Mouse (Mus musculus) cerebellum, postnatal 4 days (tissue): ENCODE data around the gene Gm49721.
A peak's percentile ranks its signal among the peaks of the same experiment; 100 is the strongest.
"Not testable (repeated sequence)": the region's sequence is repeated elsewhere in the genome, so short reads cannot be mapped to it uniquely, and the experiment has no call there.

Source experiments
- DNase-seq, 2 experiments: peaks; one replicate each; pipeline ENCODE4 v3.0.0; 2022; ENCODE audit warnings: low spot score in 2 of 2, mixed read lengths in 1 of 2

The Gm49721 gene

DNA sequence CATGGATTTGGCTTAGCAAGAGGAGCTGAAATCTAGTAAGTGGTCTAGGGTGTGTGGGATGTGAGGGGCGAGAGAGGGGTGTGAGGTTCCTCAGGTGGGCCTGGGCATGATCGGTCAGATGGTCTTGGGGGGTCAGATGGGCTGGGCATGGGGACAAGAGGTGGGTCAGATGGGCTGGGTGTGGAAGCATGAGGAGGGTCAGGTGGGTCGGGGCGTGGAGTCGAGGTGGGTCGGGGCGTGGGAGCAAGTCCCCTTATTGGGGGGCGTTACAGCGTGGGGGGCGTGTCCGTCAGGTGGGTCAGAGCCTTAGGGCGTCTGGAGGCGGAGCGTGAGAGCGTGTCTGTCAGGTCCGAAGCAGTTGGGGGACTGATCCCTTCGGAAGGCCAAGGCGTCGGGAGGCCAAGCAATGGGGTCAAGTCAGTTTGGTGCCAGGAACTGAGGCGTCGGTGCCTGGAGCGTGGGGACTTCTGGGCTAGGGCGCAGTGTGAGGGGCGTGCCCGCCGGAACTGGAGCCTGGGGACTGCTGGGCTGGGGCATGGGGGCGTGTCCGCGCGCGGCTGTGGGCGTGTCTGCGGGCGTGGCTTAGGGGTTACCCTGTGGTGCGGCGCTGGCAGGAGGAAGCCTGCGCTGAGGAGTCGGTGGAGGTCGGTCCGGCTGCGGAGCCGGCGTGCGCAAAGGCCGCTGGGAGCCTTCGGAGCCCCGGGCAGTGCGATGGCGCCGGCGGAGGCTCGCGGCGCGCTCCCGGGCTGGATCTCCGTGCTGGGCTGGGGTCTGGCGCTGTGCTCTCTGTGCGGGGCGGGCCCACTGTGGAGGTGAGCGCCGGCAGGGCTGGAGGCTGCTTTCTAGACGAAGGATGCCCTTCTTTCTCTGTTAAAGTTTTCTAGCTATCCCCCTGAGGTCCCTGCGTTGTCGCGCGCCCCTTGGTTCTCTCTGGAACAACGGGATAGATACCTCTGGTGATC lies at the start of gene Gm49721:
TSS of gene Gm49721 (plus strand) at position 618 of the 962 bp plus-strand sequence.
- DNase-seq: peak; percentile 29 to 58

DNA sequence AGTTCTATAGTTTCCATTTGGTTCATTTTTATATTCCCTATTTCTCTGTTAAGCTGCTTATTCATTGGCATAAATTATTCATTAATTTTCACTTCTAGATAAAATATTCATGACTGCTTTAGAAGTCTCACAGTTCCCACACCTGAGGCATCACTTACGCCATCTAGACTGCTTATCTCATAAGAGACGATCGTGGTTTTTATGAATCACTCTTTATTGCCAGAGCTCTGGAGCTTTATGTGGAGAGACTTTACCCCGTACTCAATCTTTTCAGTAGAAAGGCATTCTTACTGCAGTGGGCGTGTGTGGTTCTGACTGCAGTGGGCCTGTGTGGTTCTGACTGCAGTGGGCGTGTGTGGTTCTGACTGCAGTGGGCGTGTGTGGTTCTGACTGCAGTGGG lies 47.1 kb upstream of the Gm49721 start:
- DNase-seq: not testable (repeated sequence)

DNA sequence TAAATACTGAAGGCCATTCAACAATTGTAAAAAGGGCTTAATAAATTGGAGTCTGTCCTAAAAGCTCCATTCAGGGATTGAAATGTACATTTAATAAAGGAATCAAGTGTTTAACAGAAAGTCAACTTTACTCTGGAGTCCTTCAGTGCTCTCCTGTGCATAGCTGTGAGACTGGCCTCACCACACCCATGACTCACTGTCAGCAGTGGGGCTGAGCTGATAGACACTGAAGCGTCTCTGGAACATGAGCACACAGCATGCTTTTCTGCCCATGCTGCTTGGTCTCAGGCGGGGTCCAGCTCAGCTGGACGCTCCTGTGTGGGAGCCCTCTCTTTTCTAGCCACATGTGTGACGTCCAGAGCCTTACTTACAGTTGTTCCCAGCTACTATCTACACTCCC lies 36.1 kb upstream of the Gm49721 start:
- not testable (repeated sequence) for DNase-seq

DNA sequence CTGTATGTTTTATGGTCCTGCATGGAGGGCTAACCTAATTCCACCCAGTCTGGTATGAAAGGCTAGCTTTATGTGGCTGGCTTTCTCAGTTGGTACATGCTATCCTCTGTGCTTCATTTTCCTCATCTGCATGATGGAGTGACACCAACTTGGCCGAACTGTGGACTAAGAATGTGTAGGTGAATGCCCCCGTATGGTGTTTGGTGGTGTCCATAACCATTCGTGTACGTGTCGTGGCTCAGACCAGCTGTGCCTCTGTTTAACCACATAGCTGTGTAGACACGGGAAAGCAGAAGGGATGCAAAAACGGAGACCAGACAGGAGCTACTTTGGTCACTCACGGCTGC lies 31.1 kb upstream of the Gm49721 start:
- DNase-seq: not testable (repeated sequence)

DNA sequence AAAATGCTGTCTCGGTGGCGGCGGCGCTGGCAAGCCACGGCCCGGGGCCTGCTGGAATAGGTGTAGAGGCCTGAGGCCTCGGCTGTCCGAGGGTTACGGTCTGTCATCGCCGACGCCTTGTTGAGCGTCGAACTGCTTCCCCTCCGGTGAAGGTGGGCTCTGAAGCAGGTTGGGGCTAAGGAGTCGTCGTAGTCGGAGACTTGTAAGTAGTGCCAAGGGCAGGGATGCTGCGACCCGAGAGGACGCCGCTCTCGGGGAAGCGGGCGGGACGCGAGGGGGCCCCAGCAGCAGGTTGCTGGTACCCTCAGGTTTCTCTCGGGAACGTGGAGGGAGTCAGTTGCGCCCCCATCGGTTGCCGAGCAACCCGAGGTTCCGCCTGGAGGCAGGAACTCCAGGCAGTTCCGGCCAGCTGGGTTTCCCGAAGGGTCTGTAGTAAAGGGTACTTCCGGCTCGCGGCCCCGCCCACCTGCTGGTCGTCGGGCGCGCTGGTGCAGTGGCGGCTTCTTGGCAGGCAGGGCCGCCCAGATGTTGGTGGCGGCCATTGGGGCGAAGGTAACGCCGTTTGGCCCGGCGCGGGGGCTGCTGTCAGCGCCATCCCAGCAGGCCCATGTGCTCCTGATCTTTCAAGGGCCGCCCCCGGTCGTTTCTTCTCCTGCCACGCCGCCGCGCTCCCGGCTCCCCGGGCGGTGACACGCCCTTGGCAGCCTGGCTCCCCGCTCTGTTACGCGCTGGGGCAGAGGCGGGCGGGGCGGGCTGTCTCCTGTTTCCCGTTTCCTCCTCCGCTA lies 30.5 kb upstream of the Gm49721 start, which contains the start of gene Rsph3b:
TSS of gene Rsph3b (minus strand) at position 699 of the 785 bp plus-strand sequence.
- DNase-seq: peak; percentile 61 to 82

DNA sequence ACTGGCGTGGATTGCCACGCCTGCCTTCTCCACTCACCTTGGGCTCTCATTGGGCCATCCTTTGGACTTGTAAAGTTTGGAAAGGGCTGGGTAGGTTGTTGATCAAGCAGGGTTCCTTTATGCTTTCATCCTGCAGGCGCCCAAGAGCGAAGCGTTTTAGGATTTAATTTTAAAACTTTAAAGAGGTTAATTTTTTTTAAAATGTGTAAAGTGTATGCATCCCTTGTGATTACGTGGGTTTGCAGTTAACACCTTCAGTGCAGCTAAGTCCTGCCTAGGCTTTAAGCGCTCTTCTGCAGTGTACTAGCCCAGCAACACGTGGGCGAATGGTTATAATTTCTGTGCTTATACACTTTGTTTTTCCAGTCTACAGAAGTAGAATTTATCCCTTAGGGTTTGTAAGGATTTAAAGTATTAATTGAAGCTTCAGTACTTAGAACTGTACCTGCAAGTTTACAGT lies 29.9 kb upstream of the Gm49721 start:
- not testable (repeated sequence) for DNase-seq

DNA sequence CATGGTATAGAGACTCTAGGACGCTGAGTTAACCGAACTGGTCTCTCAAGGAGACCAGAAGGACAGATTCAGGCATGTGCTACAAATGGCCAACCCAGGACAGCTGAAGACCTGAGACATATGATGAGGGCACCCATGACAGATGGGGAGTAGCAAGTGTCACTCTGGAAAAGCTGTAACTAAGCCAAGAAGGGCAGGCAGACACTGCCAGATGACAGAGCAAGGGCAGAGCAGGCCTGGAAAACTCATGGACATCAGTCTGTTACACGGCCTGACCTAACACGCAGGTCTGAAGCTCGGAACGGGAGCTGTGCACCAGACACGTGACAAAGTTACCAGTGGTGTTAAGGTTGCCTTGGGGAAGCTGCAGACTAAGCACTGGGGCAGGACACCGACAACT lies 19.8 kb upstream of the Gm49721 start:
- not testable (repeated sequence) for DNase-seq

DNA sequence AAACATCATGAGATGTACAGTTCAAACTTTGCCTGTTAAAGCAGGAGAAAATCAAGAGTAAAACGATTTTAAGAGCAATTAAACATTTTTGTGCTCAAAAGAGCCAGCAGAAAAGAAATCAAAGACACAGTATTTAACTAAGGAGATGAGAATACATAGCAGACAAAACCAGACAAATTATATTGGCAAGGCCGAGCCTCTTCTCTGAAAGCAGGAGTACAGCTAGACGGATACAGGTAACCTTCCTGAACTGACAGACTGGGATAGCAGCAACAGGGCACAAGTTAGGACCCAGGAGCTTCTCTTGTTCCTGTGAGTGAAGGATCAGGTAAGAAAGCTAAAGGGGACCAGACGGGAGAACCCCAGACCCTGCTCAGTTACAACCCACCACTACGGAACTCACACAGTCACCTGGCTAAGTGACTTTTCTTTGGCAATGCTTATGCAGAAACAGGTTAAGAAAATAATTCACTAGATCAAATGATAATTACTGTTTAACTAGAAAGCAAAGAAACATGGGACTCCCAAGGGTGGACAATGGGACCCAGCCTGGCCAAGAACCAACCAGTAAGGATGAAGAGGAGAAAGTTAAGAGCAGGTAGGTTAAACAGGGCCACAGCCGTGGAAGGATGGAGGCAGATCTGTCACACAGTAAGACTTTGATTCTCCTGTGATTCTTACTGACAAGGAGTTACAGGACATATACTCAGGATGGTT lies 19.0 kb upstream of the Gm49721 start:
- not testable (repeated sequence) for DNase-seq

DNA sequence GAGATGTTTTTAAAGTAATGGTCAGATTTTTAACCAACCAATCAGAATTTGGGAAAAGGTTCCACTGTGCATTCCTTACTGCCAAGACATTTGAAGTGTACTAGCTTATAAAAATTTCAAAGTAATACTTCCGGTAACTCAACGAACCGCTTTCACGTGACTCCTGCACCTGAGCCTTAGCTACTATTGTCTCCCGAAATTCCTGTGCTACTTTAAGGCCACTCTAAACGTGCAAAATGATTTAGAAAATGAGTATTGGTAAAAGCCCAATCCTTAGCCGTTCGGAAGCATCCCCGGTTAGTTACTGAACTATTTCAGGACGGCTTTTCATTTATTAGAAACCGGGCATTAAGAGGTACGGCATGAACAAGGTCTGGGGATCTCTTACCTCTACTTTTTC lies 18.4 kb upstream of the Gm49721 start:
- not testable (repeated sequence) for DNase-seq

DNA sequence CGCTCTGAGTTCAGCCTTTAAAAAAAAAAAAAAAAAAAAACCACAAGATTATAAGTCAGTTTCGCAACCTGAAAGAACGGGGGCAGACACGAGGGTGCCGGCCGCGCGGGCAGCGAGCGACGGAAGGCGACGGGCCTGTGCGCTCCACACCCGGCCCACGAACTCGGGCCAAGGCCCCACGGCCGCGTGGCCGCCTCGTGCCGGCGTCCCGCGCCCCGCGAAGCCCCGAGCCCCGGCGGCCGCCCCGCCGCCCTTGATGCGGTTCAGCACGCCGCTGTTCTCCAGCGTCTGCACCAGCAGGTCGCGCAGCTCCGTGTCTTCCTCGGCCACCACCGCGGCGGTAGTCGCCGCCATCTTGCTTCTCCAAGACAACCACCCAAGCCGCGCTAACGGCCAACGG lies 17.9 kb upstream of the Gm49721 start, which contains the start of gene Tagap1:
TSS of gene Tagap1 (minus strand) at position 381 of the 400 bp plus-strand sequence.
- DNase-seq: peak in 1 of 2 experiments; percentile 47

DNA sequence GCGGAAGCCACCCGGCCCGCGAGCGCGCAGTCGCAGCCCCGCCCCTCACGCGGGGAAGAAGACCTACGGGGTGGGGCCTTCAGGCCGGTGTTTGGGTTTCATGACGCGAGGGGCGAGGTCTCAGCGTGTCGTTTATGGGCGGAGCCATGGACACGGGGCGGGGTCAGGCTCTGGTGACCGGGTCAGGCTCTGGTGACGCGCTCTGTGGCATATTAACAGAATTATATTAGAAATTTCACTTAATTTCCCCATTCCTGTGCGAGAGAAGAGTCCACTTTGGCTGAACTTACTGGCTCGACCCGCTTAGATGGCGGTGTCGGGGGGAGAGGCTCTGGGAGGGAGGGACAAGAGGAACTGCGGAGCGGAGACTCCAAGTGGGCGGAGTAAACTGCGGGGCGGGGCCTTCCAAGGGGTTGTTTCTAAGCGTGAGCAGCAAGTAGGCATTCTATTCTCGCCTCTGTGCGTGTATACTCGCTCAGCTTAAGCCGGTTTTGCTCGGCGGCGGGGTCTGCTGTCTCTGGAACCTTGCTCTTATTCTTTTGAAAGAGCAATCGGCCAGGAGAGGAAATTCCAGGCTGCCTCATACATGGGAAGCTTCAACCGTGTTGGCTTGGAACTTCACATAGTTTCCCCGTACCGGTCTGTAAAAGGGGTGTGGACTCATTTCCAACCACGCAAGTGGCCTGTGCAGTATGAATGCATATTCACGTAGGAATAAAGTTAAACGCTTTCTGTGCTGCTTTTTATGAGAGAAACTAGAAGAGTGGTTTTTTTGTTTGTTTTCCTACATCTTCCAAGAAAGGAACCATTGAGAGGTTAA lies 17.3 kb upstream of the Gm49721 start:
- DNase-seq: not testable (repeated sequence)

DNA sequence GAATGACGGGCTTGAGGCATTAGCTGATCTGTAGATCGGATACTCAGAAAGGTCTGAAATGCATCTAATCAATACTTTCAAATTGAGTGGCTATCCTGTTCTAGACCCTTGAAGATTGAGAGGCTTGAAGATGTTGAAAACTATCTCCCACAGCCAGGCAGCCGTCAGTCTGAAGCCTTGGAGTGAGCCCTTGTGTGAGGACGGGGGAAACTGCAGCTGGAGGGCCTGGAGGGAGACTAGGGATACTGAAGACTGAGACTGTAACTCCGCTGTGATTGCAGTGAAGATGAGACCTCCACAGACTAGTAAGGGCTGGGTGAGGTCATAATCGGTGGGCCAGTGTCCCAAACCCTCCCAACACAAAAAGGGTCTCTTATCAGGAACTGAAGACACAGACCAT lies 16.4 kb upstream of the Gm49721 start:
- not testable (repeated sequence) for DNase-seq

DNA sequence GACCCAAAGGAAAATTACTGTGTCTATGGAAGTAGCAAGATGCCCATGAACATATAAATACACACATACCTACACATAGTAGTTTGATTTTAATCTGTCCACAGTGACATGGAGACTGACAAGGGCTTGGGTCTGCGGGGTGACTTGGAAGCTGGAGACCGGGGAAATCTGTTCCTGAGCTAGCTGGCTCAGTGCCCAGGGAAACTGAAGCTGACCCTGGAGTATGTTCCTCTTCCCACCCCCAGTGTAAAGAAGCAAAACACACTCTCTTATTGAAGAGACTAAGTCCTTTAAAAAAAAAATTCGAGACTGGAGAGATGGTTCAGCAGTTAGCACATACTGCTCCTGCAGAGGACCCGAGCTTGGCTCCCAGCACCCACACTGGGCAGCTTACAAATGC lies 15.8 kb upstream of the Gm49721 start:
- not testable (repeated sequence) for DNase-seq

DNA sequence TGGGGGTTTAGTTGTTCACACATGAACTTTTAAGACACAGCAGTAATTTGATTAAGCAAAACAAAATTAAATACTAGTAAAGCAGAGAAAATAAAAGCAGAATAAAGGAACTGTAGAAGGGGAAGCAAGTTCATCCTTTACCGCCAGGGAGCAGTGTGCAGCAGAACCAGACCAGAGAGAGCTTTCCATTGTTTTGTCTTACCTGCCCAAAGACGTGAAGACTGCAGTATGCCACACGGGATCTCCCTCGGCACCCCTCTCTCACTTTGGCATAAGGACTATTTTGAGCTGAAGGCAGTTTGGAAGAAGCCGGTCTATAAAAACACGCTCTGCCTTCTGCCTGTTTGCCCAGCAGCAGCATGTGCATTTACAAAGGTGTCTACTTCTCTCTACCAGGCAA lies 13.3 kb upstream of the Gm49721 start:
- not testable (repeated sequence) for DNase-seq

DNA sequence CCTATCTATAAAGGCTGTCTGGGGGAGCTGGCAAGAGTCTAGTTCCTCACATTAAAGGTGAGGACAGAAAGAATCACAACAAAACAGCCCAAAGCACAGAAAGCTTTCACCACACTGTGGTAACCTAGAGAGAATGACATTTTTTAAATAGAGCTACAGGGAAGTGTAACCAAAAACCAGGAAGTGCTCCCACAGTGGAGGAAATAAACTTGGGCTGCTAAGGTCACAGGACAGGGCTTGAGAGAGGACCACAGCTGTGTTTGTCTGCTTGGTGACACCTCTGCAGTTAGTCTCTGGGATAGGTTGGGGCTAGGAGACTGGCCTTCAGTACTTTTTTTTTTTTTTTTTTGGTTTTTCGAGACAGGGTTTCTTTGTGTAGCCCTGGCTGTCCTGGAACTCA lies 11.0 kb upstream of the Gm49721 start:
- DNase-seq: not testable (repeated sequence)

DNA sequence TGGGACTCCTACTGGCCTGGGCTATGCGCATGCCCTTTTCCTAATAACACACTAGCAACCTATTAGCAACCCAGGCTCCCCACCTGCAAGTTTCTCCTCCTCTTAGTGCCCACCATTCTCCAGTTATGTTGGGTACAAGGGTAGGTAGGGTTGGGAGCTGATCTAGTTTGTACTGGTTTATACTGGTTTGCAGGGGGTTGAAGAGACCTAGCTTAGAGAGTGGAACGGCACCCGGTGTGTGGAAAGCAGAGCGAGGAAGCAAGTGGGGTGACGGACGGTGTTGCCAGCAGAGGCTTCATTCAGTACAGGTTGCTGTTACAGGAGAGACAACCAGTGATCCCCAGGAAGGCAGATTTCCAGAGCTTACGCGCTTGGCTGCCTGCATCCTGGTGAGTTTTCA lies 8.4 kb upstream of the Gm49721 start, which contains the start of gene Rnaset2b:
TSS of gene Rnaset2b (plus strand) at position 301 of the 400 bp plus-strand sequence.
- not testable (repeated sequence) for DNase-seq

DNA sequence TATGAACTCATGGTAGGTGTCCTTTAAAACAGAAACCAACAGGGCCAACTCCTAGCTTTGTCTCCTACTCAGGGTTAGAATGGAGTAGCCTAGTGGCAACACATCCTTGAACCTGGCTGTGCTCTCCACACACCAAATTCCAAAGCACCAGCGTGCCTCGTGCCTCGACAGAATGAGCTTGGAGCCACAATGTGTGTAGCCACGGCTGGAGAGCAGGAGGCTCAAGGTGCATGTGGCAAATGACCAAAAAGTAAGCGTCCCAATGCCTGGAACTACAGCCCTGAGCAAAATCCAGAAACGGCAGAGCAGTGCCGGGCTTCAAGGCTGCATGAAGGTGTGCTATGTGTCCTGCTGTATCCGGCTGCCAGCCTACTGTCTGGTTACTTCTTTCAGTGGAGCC lies 7.5 kb upstream of the Gm49721 start:
- not testable (repeated sequence) for DNase-seq

DNA sequence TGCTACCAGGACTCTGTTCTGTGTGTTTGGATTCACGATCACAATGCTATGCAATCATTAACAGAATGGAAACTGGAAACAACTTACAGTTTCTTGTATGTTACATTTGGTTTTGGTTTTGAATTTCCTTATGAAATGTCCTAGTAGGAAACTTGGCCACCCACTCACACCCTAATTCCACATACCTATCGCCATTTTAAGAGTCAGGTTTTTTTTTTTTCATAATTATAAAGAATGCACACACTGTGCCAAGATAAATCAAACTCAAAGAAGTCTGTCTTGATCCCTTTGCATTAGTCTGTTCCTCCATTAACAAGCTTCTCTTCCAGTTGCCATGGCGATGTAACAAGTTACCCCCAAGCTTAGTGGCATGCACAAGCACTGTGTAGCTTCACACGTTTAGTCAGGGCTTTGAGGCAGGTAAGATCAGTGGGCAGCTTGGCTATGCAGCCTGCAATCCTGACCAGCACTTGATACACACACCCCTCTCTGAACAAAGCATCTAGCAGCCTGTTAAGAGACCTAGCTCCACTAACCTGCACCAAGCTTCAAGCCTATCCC lies 5.8 kb upstream of the Gm49721 start:
- DNase-seq: not testable (repeated sequence)

DNA sequence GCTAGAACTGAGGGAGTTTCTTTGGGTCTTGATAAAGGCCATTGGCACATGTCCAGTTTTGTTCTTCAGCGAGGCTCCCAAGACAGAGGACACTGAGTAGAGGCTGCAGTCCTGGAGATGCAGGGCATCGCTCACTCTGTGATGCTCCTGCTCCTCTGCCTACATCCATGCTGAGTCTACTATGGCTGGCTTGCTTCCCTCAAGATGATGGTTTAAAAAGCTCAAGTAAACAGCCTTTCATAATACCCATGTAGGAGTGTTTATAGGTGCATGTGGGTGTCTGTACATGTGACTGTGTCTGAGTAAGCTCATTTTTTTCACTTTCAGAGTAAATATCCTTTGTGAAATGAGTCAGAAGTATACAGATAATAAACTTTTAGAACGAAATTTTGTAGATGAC lies 3.7 kb upstream of the Gm49721 start:
- DNase-seq: not testable (repeated sequence)

DNA sequence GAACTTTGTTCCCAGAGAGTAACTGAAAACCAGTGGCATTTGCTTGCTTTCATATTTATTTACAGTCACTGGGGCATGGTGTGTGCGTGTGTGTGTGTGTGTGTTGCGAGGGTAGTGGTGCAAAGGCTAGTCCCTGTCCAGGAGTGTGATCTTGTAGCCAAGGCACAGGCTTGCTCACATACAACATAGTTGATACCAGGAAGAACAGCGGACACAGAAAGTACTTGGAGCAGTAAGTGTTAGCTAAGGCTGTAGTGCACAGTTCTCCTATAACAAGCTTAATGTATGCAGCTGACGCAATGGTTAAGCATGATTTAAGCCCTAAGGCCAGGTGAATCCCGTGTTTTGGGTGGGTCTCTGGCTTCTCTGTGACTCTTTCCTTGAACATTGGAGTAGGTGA lies 676 bp downstream of the Gm49721 start:
- not testable (repeated sequence) for DNase-seq
